Mouse (Mus musculus) ovary, adult 10 weeks (tissue): ENCODE measurements around the gene Wtip. TPM values are rescaled to one million over a fixed set of nuclear protein-coding genes. Genes with fewer than 3 reads are reported as not detected.

Source experiments
- polyA plus RNA-seq: library from polyadenylated mRNA; stranded (reverse); fragments of 350-450 nt; fragmentation: Illumina TruSeq; extraction: RNeasy Lipid Tissue Mini Kit (QIAGEN cat#74804); gene quantifications from one replicate; pipeline ENCODE4 v1.2.3, GENCODE M21; 2014

The Wtip gene
- polyA plus RNA-seq: 0.68 TPM

GRCm38 (mm10) chr7:34133117-34133762, at the start of gene Wtip:
Gene Wtip, minus strand, starts transcription at chr7:34133268.

GRCm38 (mm10) chr7:34169454-34169853, 36.4 kb upstream of the Wtip start, which contains the start of gene Uba2:
Gene Uba2, minus strand, starts transcription at chr7:34169599.

GRCm38 (mm10) chr7:34094911-34095481, 38.1 kb downstream of the Wtip start, which contains the start of gene Scgb1b30:
Gene Scgb1b30, plus strand, starts transcription at chr7:34095431.

Other genes starting within 250 kb of the Wtip start
- gene Scgb2b26, start 188.2 kb downstream of the Wtip start, polyA plus RNA-seq: not detected
- not detected for gene Scgb2b27, start 119.3 kb downstream of the Wtip start, polyA plus RNA-seq
- not detected for gene Scgb1b27, start 111.8 kb downstream of the Wtip start, polyA plus RNA-seq
- not detected for gene Scgb1b30, start 37.8 kb downstream of the Wtip start, polyA plus RNA-seq
- gene Uba2, start 36.3 kb upstream of the Wtip start, polyA plus RNA-seq: 109 TPM
- 5.4 TPM for gene Pdcd2l, start 63.4 kb upstream of the Wtip start, polyA plus RNA-seq
- 16.7 TPM for gene Gpi1, start 97.1 kb upstream of the Wtip start, polyA plus RNA-seq
- gene Gm6096, start 117.8 kb upstream of the Wtip start, polyA plus RNA-seq: not detected
- 140 TPM for gene 4931406P16Rik, start 180.3 kb upstream of the Wtip start, polyA plus RNA-seq